Mouse (Mus musculus) lung, postnatal 10 days (tissue): ENCODE data around the gene CT030661.1.
"Not testable (repeated sequence)": the region's sequence is repeated elsewhere in the genome, so short reads cannot be mapped to it uniquely, and the experiment has no call there.

ENCODE experiments used
- DNase-seq: peaks from one replicate; pipeline ENCODE4 v3.0.0; 2021

The CT030661.1 gene

DNA sequence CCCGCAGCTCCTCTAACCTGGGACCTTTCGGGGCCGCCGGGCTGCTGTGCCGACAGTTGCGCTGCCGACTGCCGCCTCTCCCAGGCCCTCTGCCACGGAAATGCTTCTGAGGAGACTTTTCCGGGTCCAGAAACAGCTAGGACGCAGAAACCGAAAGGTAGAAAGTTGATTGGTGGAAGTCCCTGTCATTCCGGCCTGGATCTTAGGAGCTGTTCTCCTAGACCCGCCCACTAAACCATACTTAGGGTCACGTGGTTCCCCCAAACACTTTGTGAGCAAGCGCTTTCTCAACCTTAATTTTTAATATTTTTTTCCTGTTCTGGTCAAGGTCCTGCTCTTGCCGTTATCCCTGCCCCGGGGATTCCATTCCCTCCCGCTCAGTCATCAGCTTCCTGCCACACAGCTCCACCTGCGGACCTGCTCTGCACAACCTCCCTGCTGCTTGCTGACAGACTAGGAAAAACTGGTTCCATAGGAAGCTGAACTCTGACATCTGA lies at the start of gene CT030661.1:
Gene CT030661.1 (minus strand): TSS at position 108 of the 497 bp plus-strand sequence.
- DNase-seq: peak; percentile 95

DNA sequence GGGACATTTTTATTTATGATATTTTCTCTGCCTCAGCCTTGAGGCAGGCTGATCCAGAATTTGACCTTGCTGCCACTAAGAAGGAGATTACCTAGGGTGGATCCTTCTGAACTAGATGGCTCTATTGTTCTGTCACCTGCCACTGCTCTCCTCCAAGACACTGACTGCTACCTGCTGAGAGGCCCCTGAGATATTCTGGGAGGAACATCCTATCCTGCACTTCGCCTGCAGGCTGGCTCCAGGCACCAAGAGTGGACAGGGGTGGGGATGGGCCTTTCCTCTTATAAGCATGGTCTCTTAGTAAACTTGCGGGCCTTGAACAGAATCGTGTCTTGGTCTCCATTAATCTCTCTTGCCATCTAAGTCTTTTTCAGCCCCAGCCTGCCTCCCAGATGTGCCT lies 49.3 kb upstream of the CT030661.1 start:
- no peak for DNase-seq

DNA sequence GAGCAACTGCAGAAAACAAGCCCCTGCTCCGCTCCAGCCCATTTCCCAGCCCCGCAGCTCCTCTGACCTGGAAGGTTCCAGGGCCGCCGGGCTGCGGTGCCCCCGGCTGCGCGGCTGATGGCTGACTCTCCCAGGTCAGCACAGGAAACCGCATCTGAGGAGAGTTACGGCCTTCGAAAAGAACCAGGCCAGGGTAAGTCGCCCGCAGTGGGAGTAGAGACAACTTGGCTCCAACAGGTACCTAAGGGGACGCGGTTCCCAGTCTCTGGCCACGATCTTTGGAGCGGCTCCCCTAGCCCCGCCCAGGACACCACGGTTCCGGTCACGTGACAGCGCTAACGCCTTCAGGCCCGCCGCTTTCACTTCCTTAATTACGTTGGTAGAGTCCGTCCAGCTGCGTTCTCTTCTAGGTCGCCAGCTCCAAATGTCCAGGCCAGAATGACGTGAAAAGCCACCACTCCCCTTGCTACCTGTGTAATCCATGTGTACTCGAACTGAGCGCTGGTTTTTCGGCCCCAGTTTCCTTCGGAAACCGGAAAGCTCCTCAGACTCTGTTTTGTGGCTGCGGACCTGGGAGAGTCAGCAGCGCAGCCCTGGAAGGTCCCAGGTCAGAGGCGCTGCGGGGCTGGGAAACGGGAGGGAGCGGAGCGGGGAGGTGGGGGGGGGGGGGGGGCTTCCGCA lies 46.6 kb upstream of the CT030661.1 start, which contains the start of the genes Zfp944 and Zfp758:
Gene Zfp944 (minus strand): TSS at position 300 of the 681 bp plus-strand sequence.
Gene Zfp758 (plus strand): TSS at position 353 of the 681 bp plus-strand sequence.
- peak; percentile 56 for DNase-seq

DNA sequence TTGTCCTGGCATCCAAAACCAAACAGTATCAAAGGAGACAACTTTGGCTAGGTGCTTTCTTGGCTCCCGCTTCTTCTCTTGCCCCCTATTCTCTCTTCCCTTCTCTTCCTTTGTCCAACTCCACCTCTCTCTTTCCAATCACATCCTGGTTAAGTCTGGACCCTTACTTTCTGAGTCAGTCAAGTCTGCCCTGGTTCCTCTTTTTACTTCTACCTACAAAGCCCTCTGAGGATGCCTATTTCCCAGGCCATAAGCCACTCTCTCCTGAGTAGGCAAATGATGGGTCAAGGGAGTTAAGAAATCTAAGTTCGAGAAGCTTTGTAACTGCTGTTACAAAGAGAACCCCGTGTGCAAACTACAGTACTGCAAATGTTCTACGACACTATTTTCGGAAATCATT lies 45.9 kb upstream of the CT030661.1 start:
- DNase-seq: no peak

DNA sequence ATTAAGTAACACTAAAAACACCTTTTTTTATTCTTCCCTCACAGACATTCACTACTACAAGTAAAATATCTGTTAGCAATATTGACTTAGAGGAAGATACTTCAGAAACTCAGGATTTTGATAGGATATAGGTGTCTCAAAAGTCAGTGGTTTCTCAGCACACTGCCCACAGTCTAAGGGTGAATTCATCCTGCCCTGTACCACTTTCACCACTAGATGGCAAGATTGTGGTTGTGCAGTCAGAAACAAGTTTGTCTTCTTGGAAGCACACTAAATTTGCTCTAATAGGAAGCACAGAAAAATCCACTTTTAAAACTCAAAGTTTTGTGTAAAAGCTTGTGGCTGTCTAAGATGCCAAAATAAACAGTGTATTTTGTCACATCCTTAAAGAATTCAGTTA lies 38.2 kb upstream of the CT030661.1 start:
- peak; percentile 64 for DNase-seq

DNA sequence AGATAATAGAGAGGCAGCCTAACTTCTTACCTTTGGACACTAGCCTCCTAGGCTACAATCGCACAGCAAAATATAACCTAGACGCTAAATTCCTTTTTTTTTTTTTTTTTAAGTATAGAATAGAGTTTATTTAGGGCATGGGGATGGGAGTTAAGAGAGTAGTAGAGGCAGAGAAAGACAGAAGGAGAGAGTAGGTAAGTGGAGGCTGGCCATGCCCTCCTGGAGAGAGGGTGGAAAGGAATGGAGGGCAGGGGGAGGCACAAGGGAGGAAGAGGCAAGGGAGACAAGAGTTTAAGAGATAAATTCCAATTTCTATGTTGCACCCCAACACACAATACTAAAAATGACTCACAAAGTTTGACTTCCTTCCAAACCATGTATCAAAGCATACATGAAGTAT lies 610 bp upstream of the CT030661.1 start:
- not testable (repeated sequence) for DNase-seq

DNA sequence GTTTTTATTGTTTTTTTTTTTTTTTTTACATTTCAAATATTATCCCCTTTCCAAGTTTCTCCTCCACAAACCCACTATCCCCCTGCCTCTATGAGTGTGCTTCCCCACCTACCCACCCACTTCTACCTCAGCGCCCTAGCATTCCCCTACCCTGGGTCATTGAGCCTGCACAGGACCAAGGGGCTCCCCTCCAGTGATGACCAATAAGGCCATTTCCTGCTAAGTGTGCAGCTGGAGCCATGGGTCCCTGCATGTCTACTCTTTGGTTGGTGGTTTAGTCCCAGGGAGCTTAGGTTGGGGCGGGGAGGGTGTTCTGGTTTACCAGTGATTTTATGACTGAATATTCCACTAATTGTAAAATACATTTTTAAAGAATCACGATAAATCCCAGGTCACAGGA lies 418 bp downstream of the CT030661.1 start:
- DNase-seq: peak; percentile 3
